Mouse (Mus musculus) midbrain, embryonic 15.5 days (tissue): Measurements from ENCODE around the gene Cdca7. TPM values are rescaled to one million over a fixed set of nuclear protein-coding genes. Genes with fewer than 3 reads are reported as not detected.

Source experiments
- ATAC-seq: fragments of 200-750 bp; cut with Nextera tagmentation; replicated peaks from 2 replicates; pipeline ENCODE4 v1.8.0; 2017; ENCODE audit warnings: moderate TSS enrichment
- H3K27ac ChIP-seq: fragments of 300-500 bp; sonication (generic); 2 replicates; pipeline ENCODE4 v1.5.1; 2015; ENCODE audit warnings: mild to moderate bottlenecking, inconsistent platforms
- H3K27me3 ChIP-seq: fragments of 300-500 bp; sonication (generic); replicated peaks from 2 replicates; pipeline ENCODE4 v1.6.1; 2015; ENCODE audit warnings: inconsistent platforms
- H3K36me3 ChIP-seq: fragments of 300-500 bp; sonication (generic); replicated peaks from 2 replicates; pipeline ENCODE4 v1.6.1; 2015; ENCODE audit warnings: inconsistent platforms
- H3K4me1 ChIP-seq: fragments of 300-500 bp; sonication (generic); 2 replicates; pipeline ENCODE4 v1.6.1; 2015; ENCODE audit warnings: inconsistent platforms
- H3K4me2 ChIP-seq: fragments of 300-500 bp; sonication (generic); 2 replicates; pipeline ENCODE4 v1.6.1; 2015; ENCODE audit warnings: inconsistent platforms, mild to moderate bottlenecking, moderate library complexity
- H3K4me3 ChIP-seq: fragments of 300-500 bp; sonication (generic); 2 replicates; pipeline ENCODE4 v1.5.1; 2015; ENCODE audit warnings: mild to moderate bottlenecking, inconsistent platforms
- H3K9ac ChIP-seq: fragments of 300-500 bp; sonication (generic); 2 replicates; pipeline ENCODE4 v1.6.1; 2015; ENCODE audit warnings: mild to moderate bottlenecking, inconsistent platforms
- H3K9me3 ChIP-seq: fragments of 300-500 bp; sonication (generic); 2 replicates; pipeline ENCODE4 v1.6.1; 2016; ENCODE audit warnings: inconsistent platforms
- WGBS: fragments of 180-500 bp; shearing (Covaris S2); methylation state at CpG from one replicate; pipeline ENCODE4 v1.1.7; 2015; ENCODE audit warnings: mixed read lengths; 5-methylcytosine and 5-hydroxymethylcytosine counted together
- polyA plus RNA-seq: library from polyadenylated mRNA; unstranded; fragments of >200 nt; fragmentation: Nextera tagmentation; extraction: Ambion mirVana; gene quantifications from 2 replicates; pipeline ENCODE4 v1.2.1, GENCODE M21; 2015

Gene Cdca7
- polyA plus RNA-seq, 1 experiment from 2014 or later: 21.5 TPM

DNA sequence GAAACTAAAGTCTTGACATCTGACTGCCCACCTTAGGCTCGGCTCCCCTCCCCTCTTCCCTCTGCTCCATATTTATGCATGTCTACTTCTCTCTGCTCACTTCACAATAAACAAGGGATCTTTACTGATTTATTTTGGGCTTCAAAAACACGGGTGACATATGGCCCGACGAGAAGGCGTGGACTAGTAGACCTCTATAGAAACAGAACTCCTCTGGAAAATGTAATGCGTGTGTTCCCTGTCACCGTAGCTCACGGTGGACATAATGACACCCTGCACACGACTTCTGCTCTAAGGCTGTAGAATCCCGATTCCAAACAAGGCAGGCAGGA is 53.0 kb downstream of the Cdca7 start:
- no peaks in the 10 kb centered on the region for H3K9me3 ChIP-seq
- ATAC-seq: peak; percentile 60; the same call in 1 of the 2 replicates
- H3K27ac ChIP-seq: peak overlapping the region; percentile 23; the same call in 1 of the 2 replicates
- H3K4me3 ChIP-seq: no peak overlapping the region
- WGBS: 20% methylated on average over 10 of the region's 10 CpGs
- H3K27me3 ChIP-seq: peaks cover 52% of the 10 kb centered on the region
- H3K36me3 ChIP-seq: no peaks in the 10 kb centered on the region
- H3K9ac ChIP-seq: no peak overlapping the region
- H3K4me2 ChIP-seq: peak overlapping the region; percentile 52
- H3K4me1 ChIP-seq: peaks cover 14% of the 10 kb centered on the region

- Histone ChIP-seq H3K27me3 (peaks cover 52% of the 10 kb centered on the region), H3K9me3 (no peaks in the 10 kb centered on the region), H3K36me3 (no peaks in the 10 kb centered on the region), H3K9ac (peak overlapping the region; percentile 13; the same call in 1 of the 2 replicates), H3K4me3 (peak overlapping the region; percentile 27), H3K4me1 (peaks cover 14% of the 10 kb centered on the region), H3K27ac (peak overlapping the region; percentile 23), H3K4me2 (peak overlapping the region; percentile 52)
- peak; percentile 50 for ATAC-seq
- WGBS: 11% methylated on average over 25 of the region's 25 CpGs
Observed at GRCm38 (mm10) chr2:72529358-72530319, 53.7 kb downstream of the Cdca7 start.

GRCm38 (mm10) chr2:72535889-72536288 is 59.9 kb downstream of the Cdca7 start:
- 69% methylated on average over 1 of the region's 1 CpGs for WGBS
- peaks cover 24% of the 10 kb centered on the region for H3K27me3 ChIP-seq
- H3K4me1 ChIP-seq: no peaks in the 10 kb centered on the region
- H3K27ac ChIP-seq: no peak overlapping the region
- no peak overlapping the region for H3K4me2 ChIP-seq
- H3K4me3 ChIP-seq: no peak overlapping the region
- no peaks in the 10 kb centered on the region for H3K36me3 ChIP-seq
- H3K9me3 ChIP-seq: no peaks in the 10 kb centered on the region
- no peak for ATAC-seq
- H3K9ac ChIP-seq: no peak overlapping the region

Other genes with a start within 250 kb of the Cdca7 start
- 5.0 TPM in 2 replicates for gene Map3k20, start 190.5 kb upstream of the Cdca7 start, polyA plus RNA-seq